Mouse (Mus musculus) bone marrow, adult 2 months (tissue): ENCODE measurements at regions not wholly inside any gene's neighbourhood (a gene's known extent, or its start where the extent isn't known, plus 50 kb on each side); places are given as distances from the start of the nearest gene placed in this dataset.

ENCODE experiments used
- H3K27ac ChIP-seq: fragments of 200-500 bp; 2 replicates; pipeline ENCODE4 v1.5.1; 2012; ENCODE audit warnings: low read depth, mild to moderate bottlenecking, control low read depth, inconsistent platforms, low read length; ENCODE audit not compliant: control insufficient read depth, poor library complexity, insufficient read depth
- H3K4me1 ChIP-seq: fragments of 200-500 bp; 2 replicates; pipeline ENCODE4 v1.6.1; 2011; ENCODE audit warnings: low read length; ENCODE audit not compliant: control insufficient read depth, insufficient read depth
- H3K4me3 ChIP-seq: fragments of 200-500 bp; replicated peaks from 2 replicates; pipeline ENCODE3; 2011; ENCODE audit warnings: mild to moderate bottlenecking, low read depth, low read length, control low read depth; ENCODE audit not compliant: control insufficient read depth
- CTCF ChIP-seq: fragments of 200-500 bp; IDR thresholded peaks from 2 replicates; pipeline ENCODE4 v1.5.1; 2011; ENCODE audit warnings: low read length, control low read depth; ENCODE audit not compliant: control insufficient read depth, insufficient read depth
- POLR2A ChIP-seq: fragments of 200-500 bp; IDR thresholded peaks from 2 replicates; pipeline ENCODE4 v1.6.1; 2011; ENCODE audit warnings: low read depth, mild to moderate bottlenecking, control low read depth, low read length, borderline replicate concordance; ENCODE audit not compliant: control insufficient read depth
- WGBS: fragments of 180-500 bp; shearing (Covaris S2); methylation state at CpG from one replicate; pipeline ENCODE4 v1.1.7; 2018; 5-methylcytosine and 5-hydroxymethylcytosine counted together

DNA sequence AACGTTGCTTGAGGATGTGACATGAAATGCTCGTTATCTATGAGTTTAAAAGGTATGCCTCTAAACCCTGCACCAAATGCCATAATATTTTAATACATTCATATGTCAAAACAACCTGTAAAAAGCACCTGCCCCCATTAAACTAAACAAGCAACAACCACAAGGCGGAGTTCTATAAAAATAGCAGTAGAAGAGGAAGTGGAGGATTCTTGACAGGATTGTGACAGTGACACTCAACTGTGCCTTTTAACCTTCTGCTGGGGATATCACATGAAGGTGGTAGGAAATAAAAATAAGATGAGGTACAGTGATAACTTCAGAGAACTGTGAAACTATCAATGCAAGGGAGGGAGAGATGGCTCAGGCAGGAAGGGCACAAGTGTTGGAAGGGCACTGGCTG, 58.6 kb upstream of the Dbx2 start:
- Histone ChIP-seq H3K4me3 (no peak overlapping the region), H3K27ac (no peak overlapping the region), H3K4me1 (no peaks in the 10 kb centered on the region)
- TF ChIP-seq POLR2A (no peak), CTCF (no peak)
- WGBS: 41% methylated on average over 3 of the region's 3 CpGs

DNA sequence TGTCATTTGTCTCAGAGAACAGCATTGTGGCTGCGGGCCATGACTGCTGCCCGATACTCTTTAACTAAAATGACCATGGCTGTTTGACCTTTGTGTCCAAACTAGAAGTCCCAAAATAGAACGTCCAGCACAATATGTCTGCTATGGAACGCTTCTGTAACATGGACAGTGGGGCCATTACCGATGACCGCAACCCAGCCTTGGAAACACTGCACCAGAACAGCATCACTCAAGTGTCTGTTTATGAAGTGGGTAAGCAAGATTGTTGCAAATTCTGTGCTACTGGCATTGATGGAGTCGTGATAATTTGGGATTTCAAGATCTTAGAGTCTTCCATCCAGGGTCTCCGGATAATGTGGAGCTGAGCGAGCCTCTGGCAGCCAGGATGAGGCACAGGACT, 60.2 kb upstream of the Dbx2 start:
- WGBS: 83% methylated on average over 9 of the region's 9 CpGs
- TF ChIP-seq POLR2A: no peak
- TF ChIP-seq CTCF: no peak
- Histone ChIP-seq H3K4me3 (no peak overlapping the region), H3K4me1 (no peaks in the 10 kb centered on the region), H3K27ac (no peak overlapping the region)

DNA sequence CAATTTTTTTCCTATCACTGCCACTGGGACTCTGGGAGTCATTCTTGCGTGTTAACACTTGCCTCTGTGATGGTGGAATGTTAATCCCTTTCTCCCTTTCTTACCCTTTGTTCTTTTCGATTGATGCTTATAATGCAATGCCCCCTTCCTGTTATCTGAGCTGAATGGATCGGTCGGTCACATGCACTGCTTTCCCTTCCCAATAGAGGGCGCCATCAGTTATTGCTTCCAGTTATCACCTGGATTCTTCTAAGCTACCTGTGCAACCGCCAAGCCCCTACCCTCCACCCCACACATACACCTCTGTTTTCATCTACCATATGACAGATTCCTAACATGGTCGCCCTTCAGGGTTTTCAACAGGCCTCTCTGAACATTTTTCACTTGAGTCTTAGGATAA, 66.9 kb upstream of the Ano6 start:
- H3K27ac ChIP-seq: no peak overlapping the region
- TF ChIP-seq CTCF: peak; percentile 36
- no peak for TF ChIP-seq POLR2A
- 47% methylated on average over 7 of the region's 7 CpGs for WGBS
- H3K4me1 ChIP-seq: no peaks in the 10 kb centered on the region
- H3K4me3 ChIP-seq: no peak overlapping the region

DNA sequence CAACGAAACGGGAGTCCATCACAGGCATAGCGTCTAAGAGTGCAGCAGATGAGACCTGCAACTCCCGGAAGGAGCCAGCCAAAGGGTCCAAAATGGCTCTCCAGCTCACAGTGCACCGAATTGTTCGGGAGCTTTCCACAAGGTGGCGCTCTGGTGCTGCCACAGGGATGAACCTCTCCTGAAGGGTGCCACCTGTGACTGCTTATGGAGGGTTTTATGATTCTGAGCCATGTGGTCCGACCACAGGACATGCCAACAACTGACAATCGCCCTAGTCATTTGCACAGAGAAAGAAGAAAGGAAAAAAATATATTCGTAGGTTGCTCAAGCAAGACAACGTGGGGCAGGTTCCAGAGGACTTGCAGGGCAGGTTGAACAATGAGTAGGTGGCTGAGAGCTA, 64.8 kb upstream of the Ano6 start:
- Histone ChIP-seq H3K4me3 (no peak overlapping the region), H3K27ac (no peak overlapping the region), H3K4me1 (no peaks in the 10 kb centered on the region)
- no peak for TF ChIP-seq POLR2A
- TF ChIP-seq CTCF: peak; percentile 74
- WGBS: 30% methylated on average over 11 of the region's 11 CpGs

DNA sequence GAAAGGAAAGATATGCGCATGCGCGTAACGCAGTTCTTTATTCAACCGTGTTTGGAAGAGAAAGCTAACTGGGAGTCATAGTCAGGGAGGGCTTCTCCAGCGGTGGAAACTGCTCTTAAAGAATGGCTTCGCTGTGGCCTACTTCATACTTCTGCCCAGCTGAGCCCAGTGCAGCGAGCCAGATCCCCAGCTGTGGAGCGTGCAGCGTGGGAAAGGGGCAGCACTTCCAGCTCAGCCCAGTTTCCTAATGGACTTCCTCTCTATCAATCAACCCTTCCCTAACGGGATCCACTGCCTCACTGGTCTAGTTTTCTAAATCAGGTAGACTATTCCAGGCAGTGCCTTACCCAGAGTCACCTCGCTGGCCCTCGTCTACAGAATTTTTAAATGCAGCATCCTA, 64.1 kb upstream of the Ano6 start:
- Histone ChIP-seq H3K4me1 (no peaks in the 10 kb centered on the region), H3K27ac (no peak overlapping the region), H3K4me3 (no peak overlapping the region)
- 74% methylated on average over 13 of the region's 13 CpGs for WGBS
- TF ChIP-seq CTCF: no peak
- no peak for TF ChIP-seq POLR2A

DNA sequence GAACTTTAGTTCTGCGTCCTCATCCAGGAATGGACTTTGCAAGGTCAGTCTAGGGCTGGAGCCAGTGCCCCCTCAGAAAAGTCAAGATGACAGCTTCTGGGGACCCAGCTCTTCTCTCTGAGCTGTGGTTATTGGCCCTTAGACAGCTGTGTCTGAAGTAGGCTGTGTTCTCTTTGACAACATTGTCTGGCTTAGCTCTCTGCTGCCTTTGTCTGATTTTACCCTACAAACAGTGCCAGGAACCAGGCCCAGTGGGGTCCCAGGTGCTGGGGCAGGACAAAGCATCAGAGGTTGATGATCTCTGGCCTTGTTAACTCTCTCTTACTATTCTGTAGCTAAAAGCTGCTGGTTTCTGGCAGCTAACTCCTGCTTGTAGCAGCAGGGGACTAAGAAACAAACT, 54.9 kb upstream of the Ano6 start:
- Histone ChIP-seq H3K27ac (no peak overlapping the region), H3K4me1 (peaks cover 1% of the 10 kb centered on the region; the same call in 1 of the 2 replicates), H3K4me3 (no peak overlapping the region)
- 91% methylated on average over 1 of the region's 1 CpGs for WGBS
- TF ChIP-seq POLR2A (no peak), CTCF (no peak)
